Mouse (Mus musculus): ENCODE results near the gene Pi4ka. TPM values are rescaled to one million over a fixed set of nuclear protein-coding genes. Genes with fewer than 3 reads are reported as not detected.
"Not testable (repeated sequence)": the region's sequence is repeated elsewhere in the genome, so short reads cannot be mapped to it uniquely, and the experiment has no call there.

Gene Pi4ka
- total and polyA plus RNA-seq, 3 experiments, result 40.5 to 149 (median 88.4) TPM

DNA sequence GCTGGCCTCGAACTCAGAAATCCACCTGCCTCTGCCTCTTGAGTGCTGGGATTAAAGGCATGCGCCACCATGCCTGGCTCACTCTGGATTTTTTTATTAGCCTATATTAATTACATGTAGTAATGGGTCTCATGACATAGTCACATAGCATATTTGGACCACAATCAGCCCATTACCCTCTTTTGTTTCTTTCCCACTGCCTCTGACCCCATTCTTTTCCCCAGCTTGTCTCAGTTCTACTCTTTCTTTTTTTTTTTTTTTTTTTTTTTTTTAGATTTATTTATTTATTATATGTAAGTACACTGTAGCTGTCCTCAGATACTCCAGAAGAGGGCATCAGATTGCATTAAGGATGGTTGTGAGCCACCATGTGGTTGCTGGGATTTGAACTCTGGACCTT lies 174.6 kb downstream of the Pi4ka start:
- H3K9me3 ChIP-seq (replicated peaks; ENCODE audit: low read length), result peaks cover 10% of the 10 kb centered on the region
- H3K79me2 ChIP-seq (replicated peaks; ENCODE audit: control insufficient read depth, extremely low read depth, insufficient read depth, poor library complexity, severe bottlenecking), result peaks cover 26% of the 10 kb centered on the region
- H3K27ac ChIP-seq (ENCODE audit: insufficient read depth, low read depth); in situ Hi-C loops (cut with MboI; ENCODE audit: low pct_ligation_motif_present, low pct_unique_long_range_greater_than_20kb, low sequenced_read_pairs); dilution Hi-C loops (cut with MboI; ENCODE audit: extremely low pct_ligation_motif_present, extremely low pct_unique_long_range_greater_than_20kb, low sequenced_read_pairs); DNase-seq (ENCODE audit: extremely low read depth); H3K4me3 ChIP-seq (replicated peaks in 1 of 3; ENCODE audit: low read depth in 2 of 3, low read length in 2 of 3, poor library complexity in 1 of 3); H3K4me2 ChIP-seq (ENCODE audit: insufficient read depth, low read depth, poor library complexity, severe bottlenecking); H3K9ac ChIP-seq (ENCODE audit: insufficient read depth, low read depth); H3K36me3 ChIP-seq (replicated peaks in 1 of 2; ENCODE audit: control insufficient read depth in 1 of 2, insufficient read depth in 1 of 2, low read length in 1 of 2): not testable (repeated sequence)
- peaks cover 13% of the 10 kb centered on the region for H3K27me3 ChIP-seq (replicated peaks)
- H3K4me1 ChIP-seq (ENCODE audit: control insufficient read depth in 1 of 2, insufficient read depth in 2 of 2), result peaks cover 11 to 27% of the 10 kb centered on the region in 2 experiments
- TF ChIP-seq ZNF384 (IDR thresholded peaks at IDR 0.05; ENCODE audit: low read depth, low read length), result peak; percentile 50; the same call in 1 of the 2 replicates

Other genes with a start within 250 kb of the Pi4ka start
- 156 and 229 TPM in 2 replicates for gene Ube2l3, start 203.7 kb downstream of the Pi4ka start, total RNA-seq (2012; rRNA removed)
- gene Ube2l3, start 203.7 kb downstream of the Pi4ka start, total RNA-seq (2014; rRNA removed), result 302 and 354 TPM in 2 replicates
- gene Ube2l3, start 203.7 kb downstream of the Pi4ka start, polyA plus RNA-seq (2012; ENCODE audit: insufficient read length, low read depth), result 377 and 386 TPM in 2 replicates
- 0.21 and 0.34 TPM in 2 replicates for gene Rimbp3, start 197.7 kb downstream of the Pi4ka start, total RNA-seq (2012; rRNA removed)
- 0.09 TPM in 1 of 2 replicates, not detected in the other for gene Rimbp3, start 197.7 kb downstream of the Pi4ka start, total RNA-seq (2014; rRNA removed)
- 0.06 and 0.08 TPM in 2 replicates for gene Rimbp3, start 197.7 kb downstream of the Pi4ka start, polyA plus RNA-seq (2012; ENCODE audit: insufficient read length, low read depth)
- gene Hic2, start 172.7 kb downstream of the Pi4ka start, total RNA-seq (2012; rRNA removed), result 7.5 and 9.6 TPM in 2 replicates
- gene Hic2, start 172.7 kb downstream of the Pi4ka start, total RNA-seq (2014; rRNA removed), result 4.5 and 6.2 TPM in 2 replicates
- 6.3 and 8.1 TPM in 2 replicates for gene Hic2, start 172.7 kb downstream of the Pi4ka start, polyA plus RNA-seq (2012; ENCODE audit: insufficient read length, low read depth)
- gene Tmem191c, start 130.2 kb downstream of the Pi4ka start, total RNA-seq (2012; rRNA removed), result 5.9 and 11.3 TPM in 2 replicates
- 2.6 and 3.2 TPM in 2 replicates for gene Tmem191c, start 130.2 kb downstream of the Pi4ka start, total RNA-seq (2014; rRNA removed)
- 7.6 and 7.9 TPM in 2 replicates for gene Tmem191c, start 130.2 kb downstream of the Pi4ka start, polyA plus RNA-seq (2012; ENCODE audit: insufficient read length, low read depth)
- gene Serpind1, start 74.9 kb downstream of the Pi4ka start, total RNA-seq (2012; rRNA removed), result 5.8 and 6.8 TPM in 2 replicates
- 14.4 and 15.6 TPM in 2 replicates for gene Serpind1, start 74.9 kb downstream of the Pi4ka start, total RNA-seq (2014; rRNA removed)
- gene Serpind1, start 74.9 kb downstream of the Pi4ka start, polyA plus RNA-seq (2012; ENCODE audit: insufficient read length, low read depth), result 13.1 and 13.9 TPM in 2 replicates
- 21.6 and 23.7 TPM in 2 replicates for gene Snap29, start 328 bp downstream of the Pi4ka start, total RNA-seq (2012; rRNA removed)
- gene Snap29, start 328 bp downstream of the Pi4ka start, total RNA-seq (2014; rRNA removed), result 37.4 and 38.2 TPM in 2 replicates
- gene Snap29, start 328 bp downstream of the Pi4ka start, polyA plus RNA-seq (2012; ENCODE audit: insufficient read length, low read depth), result 47.0 and 47.2 TPM in 2 replicates
- gene Crkl, start 45.7 kb upstream of the Pi4ka start, total RNA-seq (2012; rRNA removed), result 21.6 and 23.5 TPM in 2 replicates
- 14.5 and 16.9 TPM in 2 replicates for gene Crkl, start 45.7 kb upstream of the Pi4ka start, total RNA-seq (2014; rRNA removed)
- 27.3 and 35.6 TPM in 2 replicates for gene Crkl, start 45.7 kb upstream of the Pi4ka start, polyA plus RNA-seq (2012; ENCODE audit: insufficient read length, low read depth)
- gene Aifm3, start 83.3 kb upstream of the Pi4ka start, total RNA-seq (2012; rRNA removed), result 0.08 TPM in 1 of 2 replicates, not detected in the other
- not detected in 2 replicates for gene Aifm3, start 83.3 kb upstream of the Pi4ka start, total RNA-seq (2014; rRNA removed)
- gene Aifm3, start 83.3 kb upstream of the Pi4ka start, polyA plus RNA-seq (2012; ENCODE audit: insufficient read length, low read depth), result not detected in 2 replicates
- gene Lztr1, start 102.4 kb upstream of the Pi4ka start, total RNA-seq (2012; rRNA removed), result 111 and 138 TPM in 2 replicates
- gene Lztr1, start 102.4 kb upstream of the Pi4ka start, total RNA-seq (2014; rRNA removed), result 98.4 and 110 TPM in 2 replicates
- gene Lztr1, start 102.4 kb upstream of the Pi4ka start, polyA plus RNA-seq (2012; ENCODE audit: insufficient read length, low read depth), result 78.0 and 111 TPM in 2 replicates
- gene Thap7, start 124.8 kb upstream of the Pi4ka start, total RNA-seq (2012; rRNA removed), result 64.3 and 72.7 TPM in 2 replicates
- 80.7 and 83.3 TPM in 2 replicates for gene Thap7, start 124.8 kb upstream of the Pi4ka start, total RNA-seq (2014; rRNA removed)
- 79.4 and 82.4 TPM in 2 replicates for gene Thap7, start 124.8 kb upstream of the Pi4ka start, polyA plus RNA-seq (2012; ENCODE audit: insufficient read length, low read depth)
- gene Lrrc74b, start 154.9 kb upstream of the Pi4ka start, total RNA-seq (2012; rRNA removed), result not detected in 2 replicates
- gene Lrrc74b, start 154.9 kb upstream of the Pi4ka start, total RNA-seq (2014; rRNA removed), result not detected in 2 replicates
- gene Lrrc74b, start 154.9 kb upstream of the Pi4ka start, polyA plus RNA-seq (2012; ENCODE audit: insufficient read length, low read depth), result 0.17 TPM in 1 of 2 replicates, not detected in the other
- gene P2rx6, start 155.6 kb upstream of the Pi4ka start, total RNA-seq (2012; rRNA removed), result not detected in 2 replicates
- not detected in 2 replicates for gene P2rx6, start 155.6 kb upstream of the Pi4ka start, total RNA-seq (2014; rRNA removed)
- gene P2rx6, start 155.6 kb upstream of the Pi4ka start, polyA plus RNA-seq (2012; ENCODE audit: insufficient read length, low read depth), result not detected in 2 replicates
- gene Slc7a4, start 176.9 kb upstream of the Pi4ka start, total RNA-seq (2012; rRNA removed), result 0.34 and 1.3 TPM in 2 replicates
- not detected in 2 replicates for gene Slc7a4, start 176.9 kb upstream of the Pi4ka start, total RNA-seq (2014; rRNA removed)
- gene Slc7a4, start 176.9 kb upstream of the Pi4ka start, polyA plus RNA-seq (2012; ENCODE audit: insufficient read length, low read depth), result not detected in 2 replicates
- gene Smpd4, start 213.0 kb upstream of the Pi4ka start, total RNA-seq (2012; rRNA removed), result 38.6 and 55.5 TPM in 2 replicates
- 55.5 and 65.9 TPM in 2 replicates for gene Smpd4, start 213.0 kb upstream of the Pi4ka start, total RNA-seq (2014; rRNA removed)
- gene Smpd4, start 213.0 kb upstream of the Pi4ka start, polyA plus RNA-seq (2012; ENCODE audit: insufficient read length, low read depth), result 66.5 and 97.1 TPM in 2 replicates
- gene Ccdc74a, start 240.2 kb upstream of the Pi4ka start, total RNA-seq (2012; rRNA removed), result 0.42 TPM in 1 of 2 replicates, not detected in the other
- gene Ccdc74a, start 240.2 kb upstream of the Pi4ka start, total RNA-seq (2014; rRNA removed), result 0.45 TPM in 1 of 2 replicates, not detected in the other
- 1.5 and 2.0 TPM in 2 replicates for gene Ccdc74a, start 240.2 kb upstream of the Pi4ka start, polyA plus RNA-seq (2012; ENCODE audit: insufficient read length, low read depth)

Data from CH12.LX (cell line).